Mouse (Mus musculus): ENCODE measurements around the gene Otulinl. TPM values are rescaled to one million over a fixed set of nuclear protein-coding genes. Genes with fewer than 3 reads are reported as not detected.

Gene Otulinl
- total and polyA plus RNA-seq, 3 experiments = 0.84 to 2.5 (median 1.7) TPM

GRCm38 (mm10) chr15:27642895-27643294 is 38.5 kb downstream of the Otulinl start:
- no peak for TF ChIP-seq POLR2A (IDR thresholded peaks at IDR 0.05; ENCODE audit: low read depth, low read length)
- peak; percentile 63 for TF ChIP-seq RAD21 (IDR thresholded peaks at IDR 0.05; ENCODE audit: low read depth, low read length)
- TF ChIP-seq CTCF (conservative IDR thresholded peaks at IDR 0.05 in 1 of 2, IDR thresholded peaks at IDR 0.05 in 1 of 2; ENCODE audit: low read depth in 2 of 2, low read length in 2 of 2) = peak; percentile 32 to 65; a peak in 3 of 4 replicates
- TF ChIP-seq KAT2A (IDR thresholded peaks at IDR 0.05; ENCODE audit: insufficient replicate concordance, low read length) = no peak
- TF ChIP-seq SMC3 (IDR thresholded peaks at IDR 0.05; ENCODE audit: low read depth, low read length) = peak; percentile 61
- in situ Hi-C loops (cut with MboI; ENCODE audit: low pct_ligation_motif_present, low pct_unique_long_range_greater_than_20kb, low sequenced_read_pairs) (loop anchor here (10.0 kb wide), 1 partner anchor 202 kb away; no protein-coding TSS in a partner anchor), dilution Hi-C loops (cut with MboI; ENCODE audit: extremely low pct_ligation_motif_present, extremely low pct_unique_long_range_greater_than_20kb, low sequenced_read_pairs) (no loop called here)
- H3K4me2 ChIP-seq (ENCODE audit: insufficient read depth, low read depth, poor library complexity, severe bottlenecking) = no peak overlapping the region
- H3K27me3 ChIP-seq (replicated peaks) = no peaks in the 10 kb centered on the region
- peaks cover 4 to 14% of the 10 kb centered on the region in 2 experiments; a peak in 2 of 4 replicates for H3K4me1 ChIP-seq (ENCODE audit: control insufficient read depth in 1 of 2, insufficient read depth in 2 of 2)
- H3K4me3 ChIP-seq (replicated peaks in 1 of 3; ENCODE audit: low read depth in 2 of 3, low read length in 2 of 3, poor library complexity in 1 of 3) = no peak overlapping the region
- peaks cover 5% of the 10 kb centered on the region for H3K9me3 ChIP-seq (replicated peaks; ENCODE audit: low read length)
- H3K79me2 ChIP-seq (replicated peaks; ENCODE audit: control insufficient read depth, extremely low read depth, insufficient read depth, poor library complexity, severe bottlenecking) = no peaks in the 10 kb centered on the region
- peak; percentile 58 for DNase-seq (ENCODE audit: extremely low read depth)
- H3K27ac ChIP-seq (ENCODE audit: insufficient read depth, low read depth) = no peak overlapping the region
- H3K36me3 ChIP-seq (replicated peaks in 1 of 2; ENCODE audit: control insufficient read depth in 1 of 2, insufficient read depth in 1 of 2, low read length in 1 of 2) = no peaks in the 10 kb centered on the region
- no peak overlapping the region for H3K9ac ChIP-seq (ENCODE audit: insufficient read depth, low read depth)

- Histone ChIP-seq H3K79me2 (replicated peaks; ENCODE audit: control insufficient read depth, extremely low read depth, insufficient read depth, poor library complexity, severe bottlenecking) (no peaks in the 10 kb centered on the region), H3K27ac (ENCODE audit: insufficient read depth, low read depth) (no peak overlapping the region), H3K4me2 (ENCODE audit: insufficient read depth, low read depth, poor library complexity, severe bottlenecking) (peak overlapping the region; percentile 50), H3K27me3 (replicated peaks) (no peaks in the 10 kb centered on the region), H3K36me3 (replicated peaks in 1 of 2; ENCODE audit: control insufficient read depth in 1 of 2, insufficient read depth in 1 of 2, low read length in 1 of 2) (no peaks in the 10 kb centered on the region), H3K4me3 (replicated peaks in 1 of 3; ENCODE audit: low read depth in 2 of 3, low read length in 2 of 3, poor library complexity in 1 of 3) (no peak overlapping the region), H3K9me3 (replicated peaks; ENCODE audit: low read length) (peaks cover 5% of the 10 kb centered on the region), H3K4me1 (ENCODE audit: control insufficient read depth in 1 of 2, insufficient read depth in 2 of 2) (peaks cover 4 to 20% of the 10 kb centered on the region in 2 experiments; a peak in 2 of 4 replicates), H3K9ac (ENCODE audit: insufficient read depth, low read depth) (no peak overlapping the region)
- dilution Hi-C loops (cut with MboI; ENCODE audit: extremely low pct_ligation_motif_present, extremely low pct_unique_long_range_greater_than_20kb, low sequenced_read_pairs) (no loop called here), in situ Hi-C loops (cut with MboI; ENCODE audit: low pct_ligation_motif_present, low pct_unique_long_range_greater_than_20kb, low sequenced_read_pairs) (loop anchor here (10.0 kb wide), 1 partner anchor 204 kb away; no protein-coding TSS in a partner anchor)
- TF ChIP-seq MAX (IDR thresholded peaks at IDR 0.05; ENCODE audit: low read length) = peak; percentile 79
- no peak for TF ChIP-seq MYC (IDR thresholded peaks at IDR 0.05; ENCODE audit: low read depth, low read length)
- TF ChIP-seq MAFK (IDR thresholded peaks at IDR 0.05; ENCODE audit: insufficient replicate concordance, low read length) = no peak
- 0 out of 2 replicates have a peak, but pooled peaks have one; percentile 8 for TF ChIP-seq ETS1 (conservative IDR thresholded peaks at IDR 0.05; ENCODE audit: low read depth, low read length)
- no peak for DNase-seq (ENCODE audit: extremely low read depth)
These were observed 40.2 kb downstream of the Otulinl start for GRCm38 (mm10) chr15:27641171-27641570.

- dilution Hi-C loops (cut with MboI; ENCODE audit: extremely low pct_ligation_motif_present, extremely low pct_unique_long_range_greater_than_20kb, low sequenced_read_pairs) = no loop called here
- no peak overlapping the region for H3K4me3 ChIP-seq (replicated peaks in 1 of 3; ENCODE audit: low read depth in 2 of 3, low read length in 2 of 3, poor library complexity in 1 of 3)
These were observed 47.2 kb downstream of the Otulinl start for GRCm38 (mm10) chr15:27633941-27634900.

More at GRCm38 (mm10) chr15:27633941-27634900, 47.2 kb downstream of the Otulinl start:
- H3K4me1 ChIP-seq (ENCODE audit: control insufficient read depth in 1 of 2, insufficient read depth in 2 of 2) = peaks cover 2 to 19% of the 10 kb centered on the region in 2 experiments; a peak in 2 of 4 replicates
- no peak overlapping the region for H3K4me2 ChIP-seq (ENCODE audit: insufficient read depth, low read depth, poor library complexity, severe bottlenecking)
- H3K9ac ChIP-seq (ENCODE audit: insufficient read depth, low read depth) = no peak overlapping the region
- no peak overlapping the region for H3K27ac ChIP-seq (ENCODE audit: insufficient read depth, low read depth)
- no peaks in the 10 kb centered on the region for H3K27me3 ChIP-seq (replicated peaks)
- no peak for TF ChIP-seq EP300 (IDR thresholded peaks at IDR 0.05; ENCODE audit: low read length)
- no peak for TF ChIP-seq ETS1 (conservative IDR thresholded peaks at IDR 0.05; ENCODE audit: low read depth, low read length)
- no peak for TF ChIP-seq JUN (IDR thresholded peaks at IDR 0.05; ENCODE audit: insufficient read depth, low read depth, low read length)
- TF ChIP-seq ZMIZ1 (IDR thresholded peaks at IDR 0.05; ENCODE audit: low read depth, low read length) = no peak
- no peak for TF ChIP-seq USF2 (conservative IDR thresholded peaks at IDR 0.05; ENCODE audit: low read depth, low read length)
- no peak for DNase-seq (ENCODE audit: extremely low read depth)
- H3K36me3 ChIP-seq (replicated peaks in 1 of 2; ENCODE audit: control insufficient read depth in 1 of 2, insufficient read depth in 1 of 2, low read length in 1 of 2) = no peaks in the 10 kb centered on the region
- in situ Hi-C loops (cut with MboI; ENCODE audit: low pct_ligation_motif_present, low pct_unique_long_range_greater_than_20kb, low sequenced_read_pairs) = no loop called here
- no peaks in the 10 kb centered on the region for H3K79me2 ChIP-seq (replicated peaks; ENCODE audit: control insufficient read depth, extremely low read depth, insufficient read depth, poor library complexity, severe bottlenecking)
- no peaks in the 10 kb centered on the region for H3K9me3 ChIP-seq (replicated peaks; ENCODE audit: low read length)
